Mouse (Mus musculus) embryonic facial prominence, embryonic 10.5 days (tissue): ENCODE results near the gene E130311K13Rik. TPM values are rescaled to one million over a fixed set of nuclear protein-coding genes. Genes with fewer than 3 reads are reported as not detected.
A peak's percentile ranks its signal among the peaks of the same experiment; 100 is the strongest.

Experiments used
- DNase-seq: peaks from one replicate; pipeline ENCODE4 v3.0.0-alpha.2; 2017; ENCODE audit warnings: low spot score
- H3K27ac ChIP-seq: fragments of 300-500 bp; sonication (generic); replicated peaks from 2 replicates; pipeline ENCODE4 v1.5.1; 2016; ENCODE audit warnings: mild to moderate bottlenecking
- H3K27me3 ChIP-seq: fragments of 300-500 bp; sonication (generic); replicated peaks from 2 replicates; pipeline ENCODE4 v1.6.1; 2016; ENCODE audit warnings: low read depth, mild to moderate bottlenecking; ENCODE audit not compliant: poor library complexity, severe bottlenecking
- H3K36me3 ChIP-seq: fragments of 300-500 bp; sonication (generic); replicated peaks from 2 replicates; pipeline ENCODE4 v1.6.1; 2016; ENCODE audit warnings: mild to moderate bottlenecking, moderate library complexity
- H3K4me1 ChIP-seq: fragments of 300-500 bp; sonication (generic); 2 replicates; pipeline ENCODE4 v1.6.1; 2016
- H3K4me3 ChIP-seq: fragments of 300-500 bp; sonication (generic); 2 replicates; pipeline ENCODE4 v1.5.1; 2016; ENCODE audit warnings: mild to moderate bottlenecking, moderate library complexity
- H3K9me3 ChIP-seq: fragments of 300-500 bp; sonication (generic); 2 replicates; pipeline ENCODE4 v1.6.1; 2016; ENCODE audit warnings: mild to moderate bottlenecking
- WGBS: fragments of 180-500 bp; shearing (Covaris S2); methylation state at CpG from one replicate; pipeline ENCODE4 v1.1.7; 2016; 5-methylcytosine and 5-hydroxymethylcytosine counted together
- polyA plus RNA-seq: library from polyadenylated mRNA; unstranded; fragments of >200 nt; fragmentation: Nextera tagmentation; extraction: Ambion mirVana; gene quantifications from 2 replicates; pipeline ENCODE4 v1.2.1, GENCODE M21; 2016

The E130311K13Rik gene
- polyA plus RNA-seq, 1 experiment from 2014 or later, result 2.0 TPM

GRCm38 (mm10) chr3:63881065-63881464, 48.2 kb downstream of the E130311K13Rik start:
- H3K4me1 ChIP-seq, result peaks cover 10% of the 10 kb centered on the region
- no peak for DNase-seq
- no peak overlapping the region for H3K27ac ChIP-seq
- 0 out of 2 replicates have a peak, but pooled peaks cover 5% of the 10 kb centered on the region for H3K9me3 ChIP-seq
- WGBS, result 87% methylated on average over 2 of the region's 2 CpGs
- no peaks in the 10 kb centered on the region for H3K27me3 ChIP-seq
- H3K4me3 ChIP-seq, result no peak overlapping the region
- H3K36me3 ChIP-seq, result peaks cover 15% of the 10 kb centered on the region

DNA sequence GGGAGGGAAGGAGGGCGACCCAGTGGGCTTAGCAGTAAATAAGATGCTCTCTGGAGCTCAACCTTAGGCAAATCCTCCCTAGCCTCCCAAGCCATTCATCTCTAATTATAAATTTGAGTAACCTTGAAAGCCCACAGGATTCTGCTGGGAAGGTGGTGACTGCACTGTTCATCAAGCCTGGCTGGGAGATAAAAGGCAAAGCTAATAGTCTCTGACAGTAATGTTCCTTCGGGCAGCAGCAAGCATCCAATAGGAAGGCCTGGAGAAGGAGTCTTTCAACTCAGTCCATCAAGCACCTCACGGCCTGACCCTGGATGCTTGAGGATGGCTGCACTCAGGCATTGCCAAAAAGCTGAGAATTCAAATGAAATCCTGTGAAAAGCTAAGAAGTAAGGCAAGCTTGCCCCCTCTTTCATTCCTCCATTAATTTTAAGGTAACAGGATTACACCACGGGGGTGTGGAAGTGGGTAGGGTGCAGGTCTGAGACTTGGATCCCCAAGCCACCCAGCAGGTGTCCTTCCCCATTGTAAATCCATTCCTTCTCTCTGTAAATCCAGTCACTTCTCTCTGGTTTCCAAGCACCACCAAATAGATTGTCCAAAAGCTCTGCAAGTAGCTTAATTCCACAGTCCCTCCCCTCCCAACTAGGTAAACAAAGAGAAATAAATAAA, 50.1 kb downstream of the E130311K13Rik start:
- H3K4me1 ChIP-seq, result peaks cover 10% of the 10 kb centered on the region
- H3K4me3 ChIP-seq, result no peak overlapping the region
- H3K27me3 ChIP-seq, result no peaks in the 10 kb centered on the region
- no peaks in the 10 kb centered on the region for H3K9me3 ChIP-seq
- DNase-seq, result peak; percentile 41
- 31% methylated on average over 4 of the region's 4 CpGs for WGBS
- no peaks in the 10 kb centered on the region for H3K36me3 ChIP-seq
- no peak overlapping the region for H3K27ac ChIP-seq

GRCm38 (mm10) chr3:63872818-63873217, 56.5 kb downstream of the E130311K13Rik start:
- H3K27me3 ChIP-seq, result no peaks in the 10 kb centered on the region
- no peak for DNase-seq
- 18% methylated on average over 1 of the region's 1 CpGs for WGBS
- H3K4me1 ChIP-seq, result peaks cover 24% of the 10 kb centered on the region
- H3K27ac ChIP-seq, result no peak overlapping the region
- peaks cover 11% of the 10 kb centered on the region for H3K36me3 ChIP-seq
- no peak overlapping the region for H3K4me3 ChIP-seq
- no peaks in the 10 kb centered on the region for H3K9me3 ChIP-seq

GRCm38 (mm10) chr3:63871249-63871648, 58.0 kb downstream of the E130311K13Rik start:
- H3K36me3 ChIP-seq, result peaks cover 11% of the 10 kb centered on the region
- H3K27me3 ChIP-seq, result no peaks in the 10 kb centered on the region
- H3K9me3 ChIP-seq, result no peaks in the 10 kb centered on the region
- 0 out of 2 replicates have a peak overlapping the region, but pooled peaks have one; percentile 19 for H3K27ac ChIP-seq
- peak; percentile 38 for DNase-seq
- WGBS, result 8% methylated on average over 2 of the region's 2 CpGs
- H3K4me1 ChIP-seq, result peaks cover 24% of the 10 kb centered on the region
- H3K4me3 ChIP-seq, result no peak overlapping the region

DNA sequence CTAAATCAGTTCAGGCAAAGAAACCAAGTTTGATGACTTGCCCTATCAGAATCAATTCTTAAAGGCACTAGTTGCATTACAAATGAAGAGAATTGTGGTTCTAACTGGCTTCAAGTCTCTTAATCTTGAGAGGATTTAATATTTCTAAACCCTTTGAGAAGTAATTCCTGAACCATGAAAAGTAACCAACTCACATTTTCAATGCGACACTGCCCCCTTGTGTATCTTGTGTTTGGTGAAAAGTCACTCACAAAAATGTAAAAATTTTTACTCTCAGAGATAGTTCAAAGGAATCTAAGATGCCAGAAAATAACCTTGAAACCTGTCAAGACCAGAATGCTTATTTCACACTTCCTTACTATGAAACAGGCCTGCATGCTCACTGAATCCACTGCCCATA, 61.0 kb downstream of the E130311K13Rik start:
- Histone ChIP-seq H3K27ac (no peak overlapping the region), H3K9me3 (no peaks in the 10 kb centered on the region), H3K27me3 (no peaks in the 10 kb centered on the region), H3K4me3 (no peak overlapping the region), H3K36me3 (peaks cover 11% of the 10 kb centered on the region), H3K4me1 (peaks cover 23% of the 10 kb centered on the region)
- WGBS, result 64% methylated on average over 1 of the region's 1 CpGs
- peak; percentile 14 for DNase-seq

- Histone ChIP-seq H3K36me3 (peaks cover 8% of the 10 kb centered on the region), H3K9me3 (no peaks in the 10 kb centered on the region), H3K27ac (no peak overlapping the region), H3K4me3 (no peak overlapping the region), H3K27me3 (no peaks in the 10 kb centered on the region), H3K4me1 (no peaks in the 10 kb centered on the region)
- 81% methylated on average over 2 of the region's 2 CpGs for WGBS
- DNase-seq, result no peak
These were observed 64.2 kb downstream of the E130311K13Rik start for GRCm38 (mm10) chr3:63865069-63865468.

Other genes starting within 250 kb of the E130311K13Rik start
- 10.5 and 19.0 TPM in 2 replicates for gene Plch1, start 30.0 kb downstream of the E130311K13Rik start, polyA plus RNA-seq
- gene Slc33a1, start 35.3 kb upstream of the E130311K13Rik start, polyA plus RNA-seq, result 11.3 and 12.8 TPM in 2 replicates
- 78.5 and 81.6 TPM in 2 replicates for gene Gmps, start 46.6 kb upstream of the E130311K13Rik start, polyA plus RNA-seq
- gene Vmn2r1, start 152.1 kb upstream of the E130311K13Rik start, polyA plus RNA-seq, result 0.03 and 0.05 TPM in 2 replicates
- 0.09 TPM in 1 of 2 replicates, not detected in the other for gene Vmn2r2, start 212.5 kb upstream of the E130311K13Rik start, polyA plus RNA-seq